Mouse (Mus musculus) cerebellum, adult 9-11 months (tissue): ENCODE measurements around the gene Vmn1r37.
"Not testable (repeated sequence)": the region's sequence is repeated elsewhere in the genome, so short reads cannot be mapped to it uniquely, and the experiment has no call there.

Experiments used
- DNase-seq: peaks from one replicate; pipeline ENCODE4 v3.0.0; 2022

The Vmn1r37 gene

GRCm38 (mm10) chr6:66729082-66729481 lies at the start of gene Vmn1r37:
TSS of gene Vmn1r37 (plus strand) at chr6:66729382.
- DNase-seq = not testable (repeated sequence)

GRCm38 (mm10) chr6:66685806-66686205 lies 43.4 kb upstream of the Vmn1r37 start, which contains the start of gene Vmn1r35:
TSS of gene Vmn1r35 (minus strand) at chr6:66685906.
- DNase-seq = no peak

GRCm38 (mm10) chr6:66708901-66709300 lies 20.3 kb upstream of the Vmn1r37 start:
- no peak for DNase-seq

- DNase-seq = no peak
Observed at GRCm38 (mm10) chr6:66713854-66714253, 15.3 kb upstream of the Vmn1r37 start.

- not testable (repeated sequence) for DNase-seq
Observed at GRCm38 (mm10) chr6:66719068-66719467, 10.1 kb upstream of the Vmn1r37 start, which contains the start of gene Vmn1r36. TSS of gene Vmn1r36 (minus strand) at chr6:66719168.

GRCm38 (mm10) chr6:66782527-66782926 lies 53.3 kb downstream of the Vmn1r37 start, which contains the start of gene Vmn1r38:
TSS of gene Vmn1r38 (minus strand) at chr6:66782627.
- DNase-seq = not testable (repeated sequence)
